Mouse (Mus musculus): ENCODE data around the gene Ptprj.

DNA sequence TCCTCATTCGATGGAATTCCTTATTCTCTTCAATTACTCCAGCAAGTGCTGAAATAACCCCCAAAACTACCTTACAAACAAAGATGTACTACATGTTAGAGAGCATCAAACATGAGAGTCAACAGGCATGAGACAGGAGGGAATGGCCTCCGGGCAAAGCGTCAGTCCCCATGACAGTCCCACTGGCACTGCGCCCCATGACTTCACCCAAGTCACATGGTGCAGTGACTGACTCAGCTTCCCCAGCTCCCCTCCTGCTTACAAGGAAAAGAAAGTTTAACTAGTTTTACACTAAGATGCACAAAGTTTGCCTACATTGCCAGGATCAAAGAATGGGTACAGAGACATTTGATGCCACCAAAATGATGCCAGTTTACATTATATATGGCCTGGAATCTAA, 71.2 kb downstream of the Ptprj start:
- TF ChIP-seq CTCF (IDR thresholded peaks at IDR 0.05; ENCODE audit: low read depth, low read length) (no peak), POLR2A (IDR thresholded peaks at IDR 0.05; ENCODE audit: extremely low read depth, insufficient read depth, low read length) (no peak)
